Comparison of ENCODE assay signal across 8 mouse cellular contexts in genomic region chr13:73271336-73272242, GRCm38 (mm10). TPM values are rescaled to one million over a fixed set of nuclear protein-coding genes. Genes with fewer than 3 reads are reported as not detected.
A peak's percentile ranks its signal among the peaks of the same experiment; 100 is the strongest.
DNase-seq lines count a peak whose midpoint lies in the region; ATAC-seq and TF ChIP-seq lines count a peak whose summit lies in the region.
"Had no signal": no experiment of that assay in that cellular context is flagged by ENCODE, and none has a peak within 500 bp of the region (broad histone marks: within the 10 kb centered on the region; RNA-seq: fewer than 3 reads in every experiment).

No protein-coding gene starts in this region.

- TF ChIP-seq EP300 in liver, postnatal 0 days (IDR thresholded peaks at IDR 0.05; ENCODE audit: low read depth), result no peak

- no peaks in the 10 kb centered on the region for H3K36me3 ChIP-seq in ES-E14 (ENCODE audit: control insufficient read depth, insufficient read depth, low read length, poor library complexity, severe bottlenecking)
- H3K36me3 ChIP-seq in heart, embryonic 16.5 days (ENCODE audit: control insufficient read depth, insufficient read depth), result peaks cover 6% of the 10 kb centered on the region; the same call in 1 of the 2 replicates
- no peaks in the 10 kb centered on the region for H3K36me3 ChIP-seq in liver, postnatal 0 days (replicated peaks; ENCODE audit: insufficient read depth, low read length)

- H3K9ac ChIP-seq in ES-E14 (ENCODE audit: insufficient read depth, low read depth, low read length, poor library complexity, severe bottlenecking), result no peak overlapping the region
- H3K9ac ChIP-seq in heart, embryonic 16.5 days (ENCODE audit: low read length), result peak overlapping the region; percentile 78
- H3K9ac ChIP-seq in liver, postnatal 0 days (replicated peaks), result no peak overlapping the region

- WGBS in heart, embryonic 16.5 days, result 1% methylated on average over 52 of the region's 53 CpGs
- 3% methylated on average over 53 of the region's 53 CpGs for WGBS in liver, postnatal 0 days (ENCODE audit: insufficient replicate concordance)
- WGBS in lung, adult 2 months, result 2% methylated on average over 53 of the region's 53 CpGs

- H3K4me2 ChIP-seq in heart, embryonic 16.5 days (ENCODE audit: low read depth, low read length), result peak overlapping the region; percentile 71
- H3K4me2 ChIP-seq in liver, postnatal 0 days (ENCODE audit: low read depth, low read length), result peak overlapping the region; percentile 19; the same call in 1 of the 2 replicates

- DNase-seq in A20 (ENCODE audit: low read depth, low spot score) (peak; percentile 87), ES-E14 (ENCODE audit: low read depth, low spot score) (no peak)
- DNase-seq in liver, postnatal 0 days, result no peak
- no peak for DNase-seq in cerebellum, adult 8-10 months
- no peak for DNase-seq in right cerebral cortex, postnatal 4 days
- DNase-seq in lung, adult 2 months, result no peak

- no peak for TF ChIP-seq CTCF in liver, postnatal 0 days (IDR thresholded peaks at IDR 0.05; ENCODE audit: low read depth)
- TF ChIP-seq CTCF in lung, adult 2 months (IDR thresholded peaks at IDR 0.05; ENCODE audit: insufficient read depth, low read length), result no peak

- peak overlapping the region; percentile 17 to 23; a peak in 2 of 4 replicates for H3K4me3 ChIP-seq in ES-E14 (ENCODE audit: insufficient read depth in 1 of 2, low read depth in 1 of 2, low read length in 2 of 2, poor library complexity in 1 of 2, severe bottlenecking in 1 of 2)
- H3K4me3 ChIP-seq in heart, embryonic 16.5 days (ENCODE audit: low read length), result peak overlapping the region; percentile 44
- peak overlapping the region; percentile 13; the same call in 1 of the 2 replicates for H3K4me3 ChIP-seq in liver, postnatal 0 days (ENCODE audit: low read depth, low read length)
- no peak overlapping the region for H3K4me3 ChIP-seq in lung, adult 2 months (replicated peaks; ENCODE audit: extremely low read depth, low read depth, low read length)

- in situ Hi-C loops in ES-E14 (cut with MboI; ENCODE audit: low sequenced_read_pairs in 2 of 2, unreplicated experiment in 2 of 2), result loop anchor here in 1 of 2 experiments (25.0 kb wide), 1 partner anchor 1309 kb away; the partner anchor contains the start of gene Irx1

- no peak overlapping the region for H3K27ac ChIP-seq in ES-E14 (ENCODE audit: insufficient read depth, low read depth, low read length, poor library complexity, severe bottlenecking)
- H3K27ac ChIP-seq in heart, embryonic 16.5 days (ENCODE audit: low read length), result peak overlapping the region; percentile 75
- no peak overlapping the region for H3K27ac ChIP-seq in liver, postnatal 0 days (ENCODE audit: low read depth)

- TF ChIP-seq POLR2A in lung, adult 2 months (IDR thresholded peaks at IDR 0.05; ENCODE audit: borderline replicate concordance, extremely low read depth, low read depth, low read length), result no peak

- peaks cover 68% of the 10 kb centered on the region for H3K27me3 ChIP-seq in heart, embryonic 16.5 days (ENCODE audit: control insufficient read depth, insufficient read depth, low read length)
- peaks cover 78% of the 10 kb centered on the region for H3K27me3 ChIP-seq in liver, postnatal 0 days (ENCODE audit: insufficient read depth, low read length)

- H3K9me3 ChIP-seq in ES-E14 (ENCODE audit: control insufficient read depth, insufficient read depth, low read depth, low read length), result no peaks in the 10 kb centered on the region
- no peaks in the 10 kb centered on the region for H3K9me3 ChIP-seq in heart, embryonic 16.5 days (replicated peaks; ENCODE audit: control insufficient read depth, low read length)
- no peaks in the 10 kb centered on the region for H3K9me3 ChIP-seq in liver, postnatal 0 days (ENCODE audit: low read length)

- no peak for ATAC-seq in heart, embryonic 16.5 days (replicated peaks; ENCODE audit: extremely low read depth, insufficient read depth, low FRiP score)
- no peak for ATAC-seq in liver, postnatal 0 days

- H3K4me1 ChIP-seq in ES-E14 (ENCODE audit: control insufficient read depth in 2 of 2, insufficient read depth in 2 of 2, low read length in 2 of 2, poor library complexity in 1 of 2), result peaks cover 2 to 5% of the 10 kb centered on the region in 2 experiments; a peak in 2 of 4 replicates
- H3K4me1 ChIP-seq in heart, embryonic 16.5 days (ENCODE audit: control insufficient read depth, insufficient read depth, low read length), result peaks cover 59% of the 10 kb centered on the region
- H3K4me1 ChIP-seq in liver, postnatal 0 days (ENCODE audit: insufficient read depth), result no peaks in the 10 kb centered on the region
- H3K4me1 ChIP-seq in lung, adult 2 months (ENCODE audit: control insufficient read depth, insufficient read depth, low read length), result no peaks in the 10 kb centered on the region

TF ChIP-seq in ES-E14, 5 proteins besides CTCF, POLR2A, EP300 and RAD21:
- TF ChIP-seq ZC3H11A (IDR thresholded peaks at IDR 0.05; ENCODE audit: borderline replicate concordance, low read depth, low read length) (no peak), HCFC1 (IDR thresholded peaks at IDR 0.05; ENCODE audit: borderline replicate concordance, insufficient read depth, low read length) (no peak)

RNA-seq across cellular contexts. Expression of gene Irx4, which starts 11.3 kb away (rescaled TPM):
- 0.48 and 0.58 TPM in 2 replicates for total RNA-seq in ES-E14 (2012; rRNA removed)
- polyA plus RNA-seq in heart, embryonic 16.5 days (2015; fragmentation: Nextera tagmentation; extraction: Ambion mirVana), result 42.2 and 50.2 TPM in 2 replicates
- not detected in 2 replicates for polyA plus RNA-seq in liver, postnatal 0 days (2015; fragmentation: Nextera tagmentation; extraction: Ambion mirVana)
- not detected in 2 replicates for polyA plus RNA-seq in lung, adult 2 months (2012; rRNA removed)
- polyA plus RNA-seq: testis, adult 2 months had no signal

RNA-seq across cellular contexts. Expression of gene Mrpl36, which starts 56.7 kb away (rescaled TPM):
- 95.7 and 96.1 TPM in 2 replicates for total RNA-seq in ES-E14 (2012; rRNA removed)
- 138 TPM in 2 replicates for polyA plus RNA-seq in heart, embryonic 16.5 days (2015; fragmentation: Nextera tagmentation; extraction: Ambion mirVana)
- polyA plus RNA-seq in liver, postnatal 0 days (2015; fragmentation: Nextera tagmentation; extraction: Ambion mirVana), result 88.7 and 90.4 TPM in 2 replicates
- 79.2 and 81.6 TPM in 2 replicates for polyA plus RNA-seq in lung, adult 2 months (2012; rRNA removed)

RNA-seq across cellular contexts. Expression of gene Ndufs6, which starts 56.8 kb away (rescaled TPM):
- 203 and 214 TPM in 2 replicates for total RNA-seq in ES-E14 (2012; rRNA removed)
- polyA plus RNA-seq in heart, embryonic 16.5 days (2015; fragmentation: Nextera tagmentation; extraction: Ambion mirVana), result 798 and 819 TPM in 2 replicates
- 291 TPM in 2 replicates for polyA plus RNA-seq in liver, postnatal 0 days (2015; fragmentation: Nextera tagmentation; extraction: Ambion mirVana)
- 44.2 and 60.3 TPM in 2 replicates for polyA plus RNA-seq in lung, adult 2 months (2012; rRNA removed)

Comparison
In these comparisons a context has a peak if more than half of its experiments do, and no peak if none do; other contexts are left out.
1. RNA of gene Irx4, which starts 11.3 kb away (polyA plus RNA-seq): 42.2 to 50.2 TPM in heart, embryonic 16.5 days; not detected in liver, postnatal 0 days and not detected in lung, adult 2 months; every median in the first group is over 10 times any median in the second.